Mouse (Mus musculus) mouse trophoblast stem cell (cell line): ENCODE data around the gene Tprgl.

Experiments used
- in situ Hi-C, 2 experiments: fragments of 300-500 bp; cut with MseI, MboI; formaldehyde crosslinking; loops; 2 replicates in 1 of 2; 3 replicates in 1 of 2; pipeline ENCODE4 v1.15.1; 2025

Gene Tprgl

GRCm38 (mm10) chr4:154159961-154160537 is 417 bp downstream of the Tprgl start:
- in situ Hi-C loops = loop anchor here (10.0 kb wide), 2 partner anchors 95 to 115 kb away; no protein-coding TSS in a partner anchor

GRCm38 (mm10) chr4:154159002-154159401 is 1.5 kb downstream of the Tprgl start:
- in situ Hi-C loops = loop anchor here in 1 of 2 experiments (10.0 kb wide), 1 partner anchor 94 kb away; no protein-coding TSS in a partner anchor

DNA sequence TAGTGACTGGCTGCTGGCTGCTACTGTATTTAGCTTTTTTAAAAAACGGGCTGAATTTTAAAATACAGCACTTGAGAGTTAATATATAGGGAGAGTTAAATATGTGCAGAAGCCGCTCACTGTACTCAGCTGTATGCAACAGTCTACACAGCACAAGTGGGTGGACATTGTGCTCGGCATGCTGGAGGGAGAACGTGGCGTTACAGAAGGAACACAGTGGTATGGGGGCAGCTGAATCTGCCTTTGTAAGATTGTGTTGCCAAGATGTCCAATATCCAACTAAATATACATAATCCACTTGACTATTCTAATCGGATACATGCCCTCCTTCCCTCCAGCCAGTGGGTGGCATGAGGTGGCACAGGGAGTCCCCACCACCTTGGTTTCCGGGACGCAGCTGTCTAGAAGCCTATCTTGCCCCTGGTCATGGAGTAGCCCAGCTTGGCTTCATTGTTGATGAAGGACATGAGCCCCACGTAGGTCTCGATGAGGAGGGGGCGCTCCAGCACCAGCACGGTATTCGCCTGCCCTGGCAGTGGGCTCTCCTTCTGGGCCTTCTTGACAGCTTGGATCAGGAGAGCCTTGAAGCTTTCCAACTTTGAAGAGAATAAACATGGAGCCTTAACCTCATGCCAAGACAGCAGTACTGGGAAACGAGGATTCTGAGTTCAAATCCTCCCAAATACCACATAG is 2.4 kb downstream of the Tprgl start:
- in situ Hi-C loops = loop anchor here in 1 of 2 experiments (10.0 kb wide), 1 partner anchor 93 kb away; no protein-coding TSS in a partner anchor

DNA sequence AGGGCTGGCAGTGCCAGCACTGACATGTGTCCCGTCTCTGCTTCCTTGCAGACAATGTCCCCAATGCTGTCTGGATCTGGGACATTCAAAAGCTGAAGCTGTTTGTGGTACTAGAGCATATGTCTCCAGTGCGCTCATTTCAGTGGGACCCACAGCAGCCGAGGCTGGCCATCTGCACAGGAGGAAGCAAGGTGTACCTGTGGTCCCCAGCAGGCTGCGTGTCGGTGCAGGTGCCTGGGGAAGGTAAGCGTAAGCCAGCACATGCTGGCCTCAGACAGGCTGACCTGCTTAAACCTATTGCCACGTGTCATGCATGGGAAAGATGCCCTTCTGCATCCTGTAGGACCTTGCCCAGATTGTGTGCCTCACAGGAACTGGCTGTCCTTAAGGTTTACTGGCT is 4.4 kb downstream of the Tprgl start:
- in situ Hi-C loops = loop anchor here in 1 of 2 experiments (10.0 kb wide), 1 partner anchor 91 kb away; no protein-coding TSS in a partner anchor

GRCm38 (mm10) chr4:154154104-154154503 is 6.4 kb downstream of the Tprgl start:
- in situ Hi-C loops = loop anchor here in 1 of 2 experiments (10.0 kb wide), 1 partner anchor 89 kb away; no protein-coding TSS in a partner anchor

- in situ Hi-C loops = no loop called here
Observed at GRCm38 (mm10) chr4:154146342-154146741, 14.1 kb downstream of the Tprgl start.

- in situ Hi-C loops = no loop called here
Observed at GRCm38 (mm10) chr4:154144712-154145111, 15.8 kb downstream of the Tprgl start.

GRCm38 (mm10) chr4:154142211-154143040 is 18.0 kb downstream of the Tprgl start, which contains the start of gene Wrap73:
TSS of gene Wrap73 (plus strand) at chr4:154142372.
- in situ Hi-C loops = no loop called here

DNA sequence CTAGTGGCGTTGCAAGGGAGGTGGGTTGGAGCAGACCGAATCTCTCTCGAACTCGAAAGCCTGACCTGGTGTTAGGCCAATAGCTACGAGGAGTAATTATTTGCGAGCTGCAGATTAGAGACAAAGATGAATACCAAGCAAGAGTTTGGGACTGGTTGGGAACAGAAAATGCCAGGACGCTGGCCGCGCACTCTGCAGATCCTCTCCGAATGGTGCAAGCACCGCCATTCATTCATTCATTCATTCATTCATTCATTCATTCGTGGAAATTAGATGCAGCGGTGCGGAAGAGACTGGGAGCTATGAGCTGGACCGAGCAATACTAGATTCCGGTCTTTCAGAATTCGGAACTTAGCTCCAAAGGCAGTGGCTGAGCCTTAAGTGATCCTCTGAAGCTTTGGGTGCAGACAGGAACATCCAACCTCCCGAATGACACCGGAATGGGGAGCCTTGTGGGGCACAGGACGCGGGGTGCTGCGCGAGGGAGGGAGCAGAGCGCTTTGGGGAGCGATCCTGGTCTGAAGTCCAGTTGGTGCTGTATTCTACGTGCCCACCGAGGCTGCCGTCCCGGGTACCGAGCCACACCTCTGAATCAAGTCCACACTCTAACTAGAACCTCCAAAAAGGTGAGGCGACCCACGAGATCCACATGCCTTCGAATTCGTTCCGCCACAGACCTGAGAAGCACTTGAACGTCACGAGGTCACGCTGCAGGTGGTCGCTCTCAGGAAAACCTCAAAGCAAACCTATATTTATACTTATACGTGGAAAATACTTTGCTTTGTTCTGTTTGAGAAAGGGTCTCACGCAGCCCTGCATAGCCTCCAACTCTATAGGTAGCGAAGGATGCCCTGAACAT is 19.2 kb downstream of the Tprgl start:
- in situ Hi-C loops = no loop called here

- in situ Hi-C loops = no loop called here
Observed at GRCm38 (mm10) chr4:154140213-154141008, 20.1 kb downstream of the Tprgl start.

DNA sequence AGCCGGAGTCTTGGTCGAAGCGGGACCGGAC is 20.5 kb downstream of the Tprgl start, which contains the start of gene Trp73:
Gene Trp73, minus strand, starts transcription at position 27 of the 31 bp plus-strand sequence.
- in situ Hi-C loops = no loop called here

DNA sequence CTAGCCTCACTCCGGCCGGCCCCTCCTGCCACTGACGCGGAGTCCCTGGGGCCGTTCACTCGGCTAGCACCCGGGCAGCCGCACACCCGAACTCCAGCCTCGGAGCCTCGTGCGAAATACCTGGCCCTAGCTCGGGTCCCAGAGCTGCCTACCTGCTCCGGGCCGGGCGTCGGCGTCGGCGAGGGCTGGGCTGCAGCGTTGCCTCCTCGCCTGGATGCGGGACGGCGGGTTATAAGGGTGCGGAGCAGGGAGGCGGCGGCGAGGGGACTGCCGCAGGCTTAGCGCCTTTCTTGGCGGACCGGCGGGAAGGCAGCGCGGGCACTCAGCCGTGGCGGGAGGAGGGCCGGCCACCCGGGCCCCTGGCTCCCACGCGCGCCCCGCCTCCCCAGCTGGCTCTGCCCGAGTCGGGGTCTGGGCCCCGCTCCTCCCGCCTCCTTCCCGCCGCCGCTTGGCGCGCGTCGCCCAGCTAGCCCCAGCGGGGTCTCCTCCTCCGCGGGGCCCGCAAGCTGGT is 20.7 kb downstream of the Tprgl start:
- in situ Hi-C loops = no loop called here

DNA sequence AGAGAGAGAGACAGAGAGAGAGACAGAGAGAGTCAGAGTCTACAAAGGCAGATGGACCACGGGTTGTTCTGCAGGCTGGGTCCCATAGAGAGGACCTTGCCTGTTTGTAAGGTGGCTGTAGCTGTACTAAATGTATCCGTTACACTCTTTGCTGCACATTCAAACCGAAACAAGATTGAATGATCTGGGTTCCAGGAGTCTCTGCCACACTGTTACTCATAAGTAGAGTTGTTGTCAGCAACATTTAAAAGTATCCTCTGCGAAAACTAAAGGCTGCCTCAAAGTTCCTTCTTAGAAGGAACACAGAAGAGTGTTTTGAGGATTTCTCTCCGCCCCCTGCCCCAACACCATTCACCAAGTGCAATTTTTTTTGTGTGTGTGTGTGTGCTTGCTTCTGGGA is 23.3 kb downstream of the Tprgl start:
- in situ Hi-C loops = no loop called here

- in situ Hi-C loops = no loop called here
Observed at GRCm38 (mm10) chr4:154134803-154135202, 25.7 kb downstream of the Tprgl start.

DNA sequence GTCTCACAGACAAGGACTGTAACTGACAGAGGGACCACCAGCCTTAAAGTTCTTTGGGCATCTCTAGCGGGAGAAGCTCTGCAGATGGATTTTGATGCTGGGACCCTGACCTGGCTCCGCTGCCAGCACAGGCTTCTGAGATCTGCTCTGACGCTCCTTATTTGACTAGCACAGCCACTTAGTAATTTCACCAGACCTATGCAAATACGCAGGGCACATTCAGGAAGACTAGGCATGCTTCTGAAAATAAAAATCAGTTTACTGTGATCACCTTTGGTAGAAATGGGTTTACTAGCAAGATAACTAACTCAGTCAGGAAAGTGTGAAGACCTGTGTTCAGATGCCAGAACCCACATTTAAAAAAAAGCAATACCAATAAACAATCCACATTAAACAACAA is 28.6 kb downstream of the Tprgl start:
- in situ Hi-C loops = no loop called here

DNA sequence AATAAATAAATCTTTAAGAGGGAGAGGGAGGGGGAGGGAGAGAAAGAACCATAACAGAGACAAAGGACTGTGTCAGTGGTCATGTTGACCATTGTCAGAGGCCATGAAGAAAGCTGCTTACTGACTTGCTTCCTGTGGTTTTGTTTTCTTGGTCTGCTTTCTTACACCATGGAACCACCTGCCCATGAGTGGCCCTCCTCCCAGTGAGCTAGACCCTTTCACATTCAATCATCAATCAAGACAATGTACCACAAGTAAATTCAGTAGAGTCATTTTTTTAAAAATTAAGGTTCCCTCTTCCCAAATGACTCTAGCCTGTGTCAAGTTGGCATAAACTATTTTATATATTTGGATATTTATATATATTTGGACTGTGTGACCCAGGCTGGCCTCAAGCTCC is 30.5 kb downstream of the Tprgl start:
- in situ Hi-C loops = no loop called here

- in situ Hi-C loops = no loop called here
Observed at GRCm38 (mm10) chr4:154127273-154127672, 33.2 kb downstream of the Tprgl start.

DNA sequence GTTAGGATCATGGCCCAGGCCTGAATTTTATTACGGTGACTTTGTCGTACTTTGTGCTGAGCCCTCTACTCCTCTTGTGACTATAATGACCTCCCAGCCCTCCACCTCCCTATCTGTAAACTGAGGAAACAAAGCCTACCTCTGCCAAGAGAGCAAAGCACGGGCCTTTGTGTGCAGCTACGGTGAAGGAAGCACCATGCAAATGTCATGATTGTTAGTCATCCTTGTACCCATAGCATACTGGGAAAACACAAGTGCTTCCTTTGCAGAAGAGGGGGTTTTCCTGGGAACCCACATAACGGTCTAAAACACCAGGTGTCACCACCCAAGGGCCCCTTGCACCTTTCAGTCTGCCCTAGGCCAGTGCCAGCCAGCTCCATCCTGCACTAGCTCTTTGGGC is 35.3 kb downstream of the Tprgl start:
- in situ Hi-C loops = no loop called here

GRCm38 (mm10) chr4:154123553-154123952 is 36.9 kb downstream of the Tprgl start:
- in situ Hi-C loops = no loop called here

- in situ Hi-C loops = no loop called here
Observed at GRCm38 (mm10) chr4:154122374-154122773, 38.1 kb downstream of the Tprgl start.

DNA sequence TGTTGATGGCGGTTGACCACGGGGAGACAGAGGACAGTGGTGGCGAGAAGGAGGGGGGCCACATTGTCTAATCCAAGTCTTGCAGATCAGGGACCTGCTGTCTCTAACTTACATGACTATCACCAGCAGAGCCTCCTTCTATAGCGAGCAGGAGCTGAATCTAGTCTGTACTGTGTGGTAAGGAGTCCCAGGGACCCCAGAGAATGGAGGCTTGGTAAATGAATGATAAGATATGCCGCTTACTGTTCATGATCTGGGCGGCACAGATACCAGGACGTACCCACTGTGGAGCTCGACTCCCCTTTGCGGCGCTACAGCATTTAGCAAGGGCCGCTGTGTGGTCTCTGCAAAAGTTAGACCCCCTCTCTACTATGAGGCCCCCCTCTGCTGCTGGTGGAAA is 38.7 kb downstream of the Tprgl start:
- in situ Hi-C loops = no loop called here
